Mouse (Mus musculus) megakaryocyte, embryonic 14.5 days (primary cell): ENCODE measurements around the gene Wdr77.
"Not testable (repeated sequence)": the region's sequence is repeated elsewhere in the genome, so short reads cannot be mapped to it uniquely, and the experiment has no call there.

ENCODE experiments used
- FLI1 ChIP-seq: IDR thresholded peaks from 2 replicates; pipeline ENCODE4 v1.6.1; 2012; ENCODE audit warnings: low read length, inconsistent platforms, mixed read lengths
- GATA1 ChIP-seq: IDR thresholded peaks from 3 replicates; pipeline ENCODE4 v1.6.1; 2012; ENCODE audit warnings: mixed read lengths, low read length, inconsistent platforms, borderline replicate concordance

GRCm38 (mm10) chr3:106003360-106003759 lies 44.2 kb downstream of the Wdr77 start:
- TF ChIP-seq GATA1, FLI1: not testable (repeated sequence)
